Mouse (Mus musculus) erythroblast, embryonic 14.5 days (primary cell): ENCODE measurements around the gene Cd248. TPM values are rescaled to one million over a fixed set of nuclear protein-coding genes. Genes with fewer than 3 reads are reported as not detected.
"Not testable (repeated sequence)": the region's sequence is repeated elsewhere in the genome, so short reads cannot be mapped to it uniquely, and the experiment has no call there.

Source experiments
- H3K27me3 ChIP-seq: 2 replicates; pipeline ENCODE4 v1.6.1; 2012; ENCODE audit warnings: inconsistent platforms; ENCODE audit not compliant: control insufficient read depth
- H3K36me3 ChIP-seq: 2 replicates; pipeline ENCODE4 v1.6.1; 2012; ENCODE audit warnings: mild to moderate bottlenecking, inconsistent platforms; ENCODE audit not compliant: control insufficient read depth
- H3K4me1 ChIP-seq: 2 replicates; pipeline ENCODE4 v1.6.1; 2012; ENCODE audit warnings: inconsistent platforms; ENCODE audit not compliant: control insufficient read depth
- H3K4me3 ChIP-seq: replicated peaks from 2 replicates; pipeline ENCODE3; 2012; ENCODE audit warnings: moderate library complexity, mild to moderate bottlenecking, inconsistent platforms
- H3K9me3 ChIP-seq: 2 replicates; pipeline ENCODE4 v1.6.1; 2012; ENCODE audit warnings: low read length, inconsistent platforms, mixed read lengths; ENCODE audit not compliant: control insufficient read depth
- GATA1 ChIP-seq: IDR thresholded peaks from 2 replicates; pipeline ENCODE4 v1.6.1; 2012; ENCODE audit warnings: low read length, inconsistent platforms, mixed read lengths
- TAL1 ChIP-seq: IDR thresholded peaks from 3 replicates; pipeline ENCODE4 v1.6.1; 2012; ENCODE audit warnings: low read length, inconsistent platforms, mixed read lengths
- polyA plus RNA-seq: library from polyadenylated mRNA; stranded (reverse); fragments of >175 nt; gene quantifications from 2 replicates; pipeline ENCODE4 v1.2.3, GENCODE M21; 2012

Gene Cd248
- polyA plus RNA-seq, 1 experiment, result 0.11 TPM

- peaks cover 81% of the 10 kb centered on the region for H3K27me3 ChIP-seq
- no peaks in the 10 kb centered on the region for H3K36me3 ChIP-seq
- TF ChIP-seq TAL1 (no peak), GATA1 (no peak)
- H3K4me3 ChIP-seq, result no peak overlapping the region
- H3K4me1 ChIP-seq, result peaks cover 35% of the 10 kb centered on the region
- peaks cover 4% of the 10 kb centered on the region; the same call in 1 of the 2 replicates for H3K9me3 ChIP-seq
Measured at GRCm38 (mm10) chr19:5083961-5084833, 16.3 kb downstream of the Cd248 start.

DNA sequence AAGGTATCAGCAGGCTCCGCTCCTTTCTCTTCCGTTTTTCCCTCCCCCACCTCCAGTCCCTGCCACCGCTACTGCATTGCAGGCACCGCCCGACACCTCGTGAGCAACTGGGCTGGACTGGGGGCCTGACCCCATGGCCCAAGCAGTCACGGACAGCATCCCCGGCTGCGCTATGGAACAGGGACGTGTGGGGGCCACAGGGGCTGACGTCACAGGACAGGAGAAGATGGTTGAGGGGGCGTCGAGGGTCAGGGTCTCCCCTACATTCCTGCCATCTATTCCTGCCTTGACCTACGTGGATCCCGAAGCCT is 16.9 kb downstream of the Cd248 start:
- H3K4me3 ChIP-seq, result peak overlapping the region; percentile 56
- H3K27me3 ChIP-seq, result peaks cover 78% of the 10 kb centered on the region

DNA sequence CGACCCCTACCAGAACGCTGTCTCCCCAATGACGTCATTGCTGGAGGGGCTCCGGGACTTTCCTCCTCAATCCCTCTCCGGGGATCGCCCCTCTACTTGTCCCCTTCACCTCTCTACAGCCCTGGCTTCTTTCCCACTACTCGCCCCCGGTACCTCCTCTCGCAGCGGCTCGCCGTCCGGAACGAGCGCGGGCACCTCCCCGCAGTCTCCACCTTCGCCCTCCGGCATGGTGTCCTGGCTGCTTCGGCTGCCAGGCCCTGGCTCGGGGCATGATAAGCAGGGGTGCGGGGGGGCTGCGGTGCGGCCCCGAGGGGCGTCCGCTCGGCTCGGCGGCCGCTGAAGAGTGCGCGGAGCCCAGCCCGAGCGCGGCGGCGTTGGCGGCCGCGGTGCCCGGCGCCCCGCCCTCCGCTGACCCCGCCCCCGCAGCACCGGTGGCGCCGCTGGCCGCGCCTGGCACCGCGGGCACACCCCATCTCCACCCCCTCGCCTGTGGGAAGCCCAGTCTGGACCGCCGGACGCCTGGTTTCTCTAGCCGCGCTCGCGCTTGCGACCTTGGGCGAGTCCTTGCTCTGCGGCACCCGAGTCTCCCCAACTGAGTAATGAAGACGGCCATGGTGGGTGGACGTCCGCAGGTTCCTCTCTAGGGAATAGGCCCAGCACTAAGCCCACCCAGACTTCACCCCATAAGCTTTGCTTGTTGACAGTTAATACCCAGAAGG is 17.4 kb downstream of the Cd248 start, which contains the start of gene Tmem151a:
Gene Tmem151a (minus strand): TSS at position 387 of the 719 bp plus-strand sequence.
- H3K27me3 ChIP-seq, result peaks cover 72% of the 10 kb centered on the region
- H3K9me3 ChIP-seq, result peaks cover 4% of the 10 kb centered on the region; the same call in 1 of the 2 replicates
- H3K36me3 ChIP-seq, result peaks cover 6% of the 10 kb centered on the region
- H3K4me3 ChIP-seq, result peak within 1 kb of the TSS; percentile 56
- TF ChIP-seq GATA1, result no peak
- peaks cover 42% of the 10 kb centered on the region for H3K4me1 ChIP-seq

More for the DNA sequence above, 16.9 kb downstream of the Cd248 start:
- H3K9me3 ChIP-seq, result peaks cover 4% of the 10 kb centered on the region; the same call in 1 of the 2 replicates
- H3K36me3 ChIP-seq, result peaks cover 4% of the 10 kb centered on the region
- H3K4me1 ChIP-seq, result peaks cover 41% of the 10 kb centered on the region
- TF ChIP-seq TAL1 (no peak), GATA1 (no peak)

- Histone ChIP-seq H3K4me1 (peaks cover 42% of the 10 kb centered on the region), H3K27me3 (peaks cover 60% of the 10 kb centered on the region), H3K36me3 (peaks cover 19% of the 10 kb centered on the region)
- H3K4me3 ChIP-seq, H3K9me3 ChIP-seq: not testable (repeated sequence)
Measured at GRCm38 (mm10) chr19:5086533-5086932, 18.7 kb downstream of the Cd248 start.

GRCm38 (mm10) chr19:5087884-5088728 is 20.2 kb downstream of the Cd248 start, which contains the start of gene Yif1a:
Gene Yif1a (plus strand): TSS chr19:5088538.
- Histone ChIP-seq H3K9me3 (peaks cover 4% of the 10 kb centered on the region; the same call in 1 of the 2 replicates), H3K4me3 (peak within 1 kb of the TSS; percentile 76), H3K27me3 (peaks cover 44% of the 10 kb centered on the region), H3K36me3 (peaks cover 34% of the 10 kb centered on the region), H3K4me1 (peaks cover 42% of the 10 kb centered on the region)
- TF ChIP-seq TAL1 (no peak), GATA1 (no peak)

- Histone ChIP-seq H3K27me3 (peaks cover 33% of the 10 kb centered on the region), H3K9me3 (peaks cover 4% of the 10 kb centered on the region; the same call in 1 of the 2 replicates), H3K4me1 (peaks cover 51% of the 10 kb centered on the region), H3K4me3 (peak overlapping the region; percentile 76), H3K36me3 (peaks cover 39% of the 10 kb centered on the region)
- TF ChIP-seq GATA1, result no peak
- TF ChIP-seq TAL1, result no peak
Measured at GRCm38 (mm10) chr19:5089324-5089723, 21.4 kb downstream of the Cd248 start.

- peaks cover 39% of the 10 kb centered on the region for H3K36me3 ChIP-seq
- H3K4me3 ChIP-seq, result no peak overlapping the region
- peaks cover 33% of the 10 kb centered on the region for H3K27me3 ChIP-seq
- no peak for TF ChIP-seq GATA1
- TF ChIP-seq TAL1, result no peak
- H3K9me3 ChIP-seq, result no peaks in the 10 kb centered on the region
- H3K4me1 ChIP-seq, result peaks cover 49% of the 10 kb centered on the region
Measured at GRCm38 (mm10) chr19:5092083-5092482, 24.2 kb downstream of the Cd248 start.

GRCm38 (mm10) chr19:5093481-5094242 is 25.8 kb downstream of the Cd248 start:
- Histone ChIP-seq H3K36me3 (peaks cover 39% of the 10 kb centered on the region), H3K4me3 (no peak overlapping the region), H3K4me1 (peaks cover 49% of the 10 kb centered on the region), H3K9me3 (no peaks in the 10 kb centered on the region), H3K27me3 (peaks cover 35% of the 10 kb centered on the region)
- TF ChIP-seq GATA1 (no peak), TAL1 (no peak)
